Mouse (Mus musculus) heart, embryonic 10.5 days (tissue): ENCODE measurements around the gene Thyn1. TPM values are rescaled to one million over a fixed set of nuclear protein-coding genes. Genes with fewer than 3 reads are reported as not detected.

Experiments
- polyA plus RNA-seq: library from polyadenylated mRNA; unstranded; fragments of >200 nt; fragmentation: Nextera tagmentation; extraction: Ambion mirVana; gene quantifications from 2 replicates; pipeline ENCODE4 v1.2.1, GENCODE M21; 2016

Gene Thyn1
- polyA plus RNA-seq, 1 experiment from 2014 or later: 145 TPM

Other genes with a start within 250 kb of the Thyn1 start
- gene Glb1l2, start 193.2 kb upstream of the Thyn1 start, polyA plus RNA-seq: 1.2 TPM in 2 replicates
- gene Glb1l3, start 138.8 kb upstream of the Thyn1 start, polyA plus RNA-seq: not detected in 2 replicates
- not detected in 2 replicates for gene Gm1110, start 76.6 kb upstream of the Thyn1 start, polyA plus RNA-seq
- gene Acad8, start 144 bp upstream of the Thyn1 start, polyA plus RNA-seq: 40.5 and 42.2 TPM in 2 replicates
- gene Vps26b, start 30.4 kb downstream of the Thyn1 start, polyA plus RNA-seq: 23.3 and 30.8 TPM in 2 replicates
- 28.3 and 29.4 TPM in 2 replicates for gene Ncapd3, start 30.5 kb downstream of the Thyn1 start, polyA plus RNA-seq
- gene Jam3, start 155.7 kb downstream of the Thyn1 start, polyA plus RNA-seq: 51.2 and 66.7 TPM in 2 replicates